Mouse (Mus musculus) neural tube, embryonic 11.5 days (tissue): ENCODE data around the gene Fras1. TPM values are rescaled to one million over a fixed set of nuclear protein-coding genes. Genes with fewer than 3 reads are reported as not detected.

ENCODE experiments used
- ATAC-seq: fragments of 200-750 bp; cut with Nextera tagmentation; 2 replicates; pipeline ENCODE4 v1.8.0; 2017; ENCODE audit warnings: moderate number of reproducible peaks, mild to moderate bottlenecking, moderate TSS enrichment, moderate library complexity; ENCODE audit not compliant: insufficient read depth, low FRiP score, low TSS enrichment
- DNase-seq: peaks from one replicate; pipeline ENCODE4 v3.0.0-alpha.2; 2015; ENCODE audit warnings: low spot score
- H3K27ac ChIP-seq: fragments of 300-500 bp; sonication (generic); 2 replicates; pipeline ENCODE4 v1.5.1; 2014; ENCODE audit warnings: low read depth, mild to moderate bottlenecking, low read length
- H3K27me3 ChIP-seq: fragments of 300-500 bp; sonication (generic); 2 replicates; pipeline ENCODE4 v1.6.1; 2014; ENCODE audit warnings: mild to moderate bottlenecking, low read length, mixed read lengths; ENCODE audit not compliant: control insufficient read depth, insufficient read depth
- H3K36me3 ChIP-seq: fragments of 300-500 bp; sonication (generic); 2 replicates; pipeline ENCODE4 v1.6.1; 2014; ENCODE audit warnings: mild to moderate bottlenecking, low read length, moderate library complexity, mixed read lengths; ENCODE audit not compliant: control insufficient read depth, insufficient read depth
- H3K4me1 ChIP-seq: fragments of 300-500 bp; sonication (generic); 2 replicates; pipeline ENCODE4 v1.6.1; 2014; ENCODE audit warnings: low read length, mixed read lengths; ENCODE audit not compliant: control insufficient read depth, insufficient read depth
- H3K4me2 ChIP-seq: fragments of 300-500 bp; sonication (generic); 2 replicates; pipeline ENCODE4 v1.6.1; 2014; ENCODE audit warnings: low read depth, mild to moderate bottlenecking, moderate library complexity
- H3K4me3 ChIP-seq: fragments of 300-500 bp; sonication (generic); 2 replicates; pipeline ENCODE4 v1.5.1; 2014; ENCODE audit warnings: low read depth, low read length
- H3K9ac ChIP-seq: fragments of 300-500 bp; sonication (generic); 2 replicates; pipeline ENCODE4 v1.6.1; 2014; ENCODE audit warnings: mild to moderate bottlenecking, low read length
- H3K9me3 ChIP-seq: fragments of 300-500 bp; sonication (generic); 2 replicates; pipeline ENCODE4 v1.6.1; 2016; ENCODE audit warnings: low read length; ENCODE audit not compliant: control insufficient read depth
- WGBS: fragments of 180-500 bp; shearing (Covaris S2); extraction: QIAGEN DNeasy Blood & Tissue Kit; methylation state at CpG from one replicate; pipeline ENCODE4 v1.1.7; 2014; 5-methylcytosine and 5-hydroxymethylcytosine counted together
- polyA plus RNA-seq: library from polyadenylated mRNA; unstranded; fragments of >200 nt; fragmentation: Nextera tagmentation; extraction: Ambion mirVana; gene quantifications from 2 replicates; pipeline ENCODE4 v1.2.1, GENCODE M21; 2014

The Fras1 gene
- polyA plus RNA-seq, 1 experiment from 2014 or later, result 5.6 TPM

DNA sequence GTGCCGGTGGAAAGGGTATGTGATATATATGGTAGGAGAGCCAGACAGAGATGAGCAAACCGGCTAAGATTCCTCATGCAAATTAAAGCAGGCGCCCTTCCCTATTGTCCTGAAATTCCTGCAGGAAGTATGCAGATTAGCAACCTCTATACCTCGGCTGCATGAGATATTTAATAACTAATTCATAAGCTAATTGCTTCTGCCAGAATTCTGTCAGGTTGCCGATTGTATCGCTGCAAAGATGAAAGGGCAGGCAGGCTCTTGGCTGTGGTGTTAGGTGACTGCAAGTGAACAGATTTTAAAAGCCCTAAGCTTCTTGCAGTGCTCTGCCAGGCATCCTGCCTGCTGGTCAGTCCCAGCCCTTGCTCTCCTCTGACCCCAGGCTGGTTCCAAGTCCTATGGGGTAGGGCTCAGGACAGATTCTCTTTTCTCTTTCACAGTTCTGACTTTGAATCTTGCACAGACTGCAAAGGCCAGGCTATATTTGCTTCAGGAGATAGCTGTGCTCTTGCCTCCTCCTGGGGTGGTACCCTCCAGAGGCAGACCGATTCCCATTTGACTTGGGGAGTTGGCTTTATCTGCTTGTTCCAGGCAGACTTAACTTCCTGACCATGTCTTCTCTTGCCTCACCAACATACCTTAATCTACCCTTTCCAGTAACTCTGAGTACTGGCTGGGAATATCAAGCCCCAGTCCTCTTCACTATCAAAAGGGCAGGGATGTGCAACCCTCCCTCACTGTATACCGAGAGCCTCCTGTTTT lies 342.7 kb downstream of the Fras1 start:
- 63% methylated on average over 8 of the region's 8 CpGs for WGBS
- no peak for DNase-seq
- H3K9ac ChIP-seq, result no peak overlapping the region
- no peaks in the 10 kb centered on the region for H3K27me3 ChIP-seq
- H3K4me3 ChIP-seq, result no peak overlapping the region
- H3K27ac ChIP-seq, result no peak overlapping the region
- ATAC-seq, result no peak
- H3K36me3 ChIP-seq, result no peaks in the 10 kb centered on the region
- no peaks in the 10 kb centered on the region for H3K9me3 ChIP-seq
- H3K4me1 ChIP-seq, result no peaks in the 10 kb centered on the region
- H3K4me2 ChIP-seq, result no peak overlapping the region

GRCm38 (mm10) chr5:96717690-96718089 lies 343.9 kb downstream of the Fras1 start:
- ATAC-seq, result no peak
- 86% methylated on average over 4 of the region's 4 CpGs for WGBS
- no peak for DNase-seq
- no peaks in the 10 kb centered on the region for H3K4me1 ChIP-seq
- no peak overlapping the region for H3K4me3 ChIP-seq
- H3K27me3 ChIP-seq, result no peaks in the 10 kb centered on the region
- H3K9me3 ChIP-seq, result no peaks in the 10 kb centered on the region
- no peak overlapping the region for H3K27ac ChIP-seq
- H3K9ac ChIP-seq, result no peak overlapping the region
- H3K36me3 ChIP-seq, result no peaks in the 10 kb centered on the region
- no peak overlapping the region for H3K4me2 ChIP-seq

GRCm38 (mm10) chr5:96718601-96719000 lies 344.8 kb downstream of the Fras1 start:
- Histone ChIP-seq H3K27me3 (no peaks in the 10 kb centered on the region), H3K4me2 (no peak overlapping the region), H3K4me3 (no peak overlapping the region), H3K9me3 (no peaks in the 10 kb centered on the region), H3K27ac (no peak overlapping the region), H3K4me1 (no peaks in the 10 kb centered on the region), H3K9ac (no peak overlapping the region), H3K36me3 (no peaks in the 10 kb centered on the region)
- DNase-seq (no peak), ATAC-seq (no peak)
- WGBS, result 90% methylated on average over 5 of the region's 5 CpGs

DNA sequence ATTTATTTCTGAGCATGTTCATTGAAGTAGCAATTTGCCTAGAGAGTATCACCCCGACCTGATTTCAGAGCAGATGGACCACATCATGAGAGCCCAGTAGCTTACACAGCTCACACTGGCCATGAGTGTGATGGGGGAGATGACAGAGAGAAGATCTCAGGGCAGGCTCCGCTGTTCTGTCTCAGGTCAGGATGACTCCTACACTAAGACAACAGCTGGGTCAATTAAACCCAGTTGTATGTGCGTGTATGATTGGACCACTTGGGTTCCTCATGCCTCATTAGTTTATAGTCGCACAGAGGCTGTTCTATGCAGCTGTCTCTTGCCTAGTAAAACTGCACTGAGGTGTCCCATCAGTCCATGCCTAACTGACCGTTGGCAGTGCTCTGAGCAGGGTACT lies 345.5 kb downstream of the Fras1 start:
- ATAC-seq (no peak), DNase-seq (no peak)
- WGBS, result 83% methylated on average over 5 of the region's 5 CpGs
- no peaks in the 10 kb centered on the region for H3K27me3 ChIP-seq
- H3K4me2 ChIP-seq, result no peak overlapping the region
- H3K9ac ChIP-seq, result no peak overlapping the region
- H3K4me3 ChIP-seq, result no peak overlapping the region
- H3K9me3 ChIP-seq, result no peaks in the 10 kb centered on the region
- no peaks in the 10 kb centered on the region for H3K4me1 ChIP-seq
- H3K27ac ChIP-seq, result no peak overlapping the region
- no peaks in the 10 kb centered on the region for H3K36me3 ChIP-seq

DNA sequence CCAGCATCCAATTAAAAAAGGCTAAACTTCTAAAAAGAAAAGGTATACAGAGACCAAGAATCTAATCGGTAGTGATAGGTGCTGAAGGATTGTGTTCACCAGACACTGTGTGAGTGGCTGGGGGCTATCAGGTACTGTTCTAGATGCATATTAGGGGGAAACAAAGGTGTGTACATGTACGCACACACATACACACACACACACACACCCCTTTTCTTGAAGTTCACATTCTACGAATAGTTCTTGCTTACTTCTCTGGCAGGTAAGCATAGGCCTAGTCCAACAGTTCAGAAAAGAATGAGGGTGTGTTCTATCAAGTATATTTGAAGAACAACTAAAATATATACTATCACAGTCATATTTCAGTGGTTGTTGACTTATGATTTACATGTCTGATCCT lies 348.9 kb downstream of the Fras1 start:
- no peak overlapping the region for H3K4me2 ChIP-seq
- no peak for ATAC-seq
- WGBS, result 70% methylated on average over 3 of the region's 3 CpGs
- no peak overlapping the region for H3K4me3 ChIP-seq
- no peaks in the 10 kb centered on the region for H3K9me3 ChIP-seq
- no peak overlapping the region for H3K27ac ChIP-seq
- no peak overlapping the region for H3K9ac ChIP-seq
- no peak for DNase-seq
- no peaks in the 10 kb centered on the region for H3K27me3 ChIP-seq
- H3K36me3 ChIP-seq, result no peaks in the 10 kb centered on the region
- H3K4me1 ChIP-seq, result no peaks in the 10 kb centered on the region

DNA sequence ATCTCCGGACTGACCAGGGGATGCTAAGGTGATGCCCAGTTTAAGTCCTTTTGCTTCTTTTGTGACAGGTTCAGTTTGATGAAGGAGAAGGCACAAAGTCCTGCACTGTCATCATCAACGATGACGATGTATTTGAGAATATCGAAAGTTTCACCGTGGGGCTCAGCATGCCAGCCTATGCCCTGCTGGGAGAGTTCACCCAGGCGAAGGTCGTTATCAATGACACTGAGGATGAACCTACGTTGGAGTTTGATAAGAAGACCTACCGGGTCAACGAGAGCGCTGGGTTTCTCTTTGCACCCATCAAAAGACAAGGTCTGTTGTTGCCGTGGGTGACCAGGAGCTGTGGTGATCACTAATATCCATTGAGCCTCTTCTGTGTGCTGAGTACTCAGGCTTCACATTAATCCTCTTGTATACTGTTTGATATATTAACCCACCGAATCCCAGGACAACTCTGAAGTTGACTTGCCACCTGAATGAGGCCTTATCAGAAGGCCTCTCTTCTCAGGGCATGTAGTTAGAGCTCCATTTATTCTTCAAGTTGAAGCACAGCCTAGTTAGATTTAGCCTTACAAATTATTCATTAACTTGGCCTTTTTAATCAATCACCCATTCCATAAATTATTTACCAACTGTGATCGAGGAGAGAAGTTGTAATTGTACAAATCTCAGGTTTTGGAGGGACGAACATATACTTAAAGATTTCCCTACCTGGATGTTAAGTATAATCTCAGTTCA lies 365.6 kb downstream of the Fras1 start:
- Histone ChIP-seq H3K9me3 (no peaks in the 10 kb centered on the region), H3K4me1 (no peaks in the 10 kb centered on the region), H3K27ac (no peak overlapping the region), H3K4me2 (no peak overlapping the region), H3K4me3 (no peak overlapping the region), H3K27me3 (no peaks in the 10 kb centered on the region), H3K9ac (no peak overlapping the region), H3K36me3 (no peaks in the 10 kb centered on the region)
- ATAC-seq, result no peak
- no peak for DNase-seq
- WGBS, result 92% methylated on average over 15 of the region's 15 CpGs

DNA sequence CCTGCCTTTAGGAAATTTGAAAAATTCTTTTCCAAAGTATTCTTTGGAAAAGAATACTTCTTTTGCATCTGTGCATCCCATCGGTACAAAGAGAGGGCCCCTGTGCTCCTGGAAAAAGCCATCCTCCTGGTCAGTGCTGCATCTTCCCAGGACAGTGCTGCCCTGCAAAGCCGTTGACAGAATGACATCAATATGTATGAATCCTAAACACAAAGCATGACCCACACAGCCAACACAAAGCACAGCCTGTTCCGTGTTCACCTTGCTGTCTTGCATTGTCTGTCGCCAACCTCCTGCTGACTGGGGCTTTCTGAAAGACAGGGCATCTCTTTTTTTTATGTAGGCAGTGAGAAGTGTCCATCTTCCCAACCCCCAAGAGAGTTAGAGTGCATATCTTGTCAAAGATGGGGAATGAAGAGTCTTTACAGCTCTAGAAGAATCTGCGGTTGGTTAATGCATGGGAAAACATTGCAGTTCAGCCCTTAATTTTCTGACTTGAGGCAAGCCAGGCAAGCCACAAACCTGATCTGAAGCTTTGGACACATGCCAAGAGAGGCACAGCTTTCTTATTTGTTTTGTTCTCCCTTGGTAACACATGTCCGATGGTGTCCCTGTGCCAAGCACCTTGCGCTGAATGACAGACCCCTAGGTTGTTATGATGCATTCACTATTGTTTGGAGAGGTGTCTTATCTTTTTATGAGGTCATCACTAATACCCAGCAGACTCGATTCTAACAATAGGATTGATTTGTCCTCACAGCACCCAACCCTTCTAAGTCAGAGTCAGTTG lies 373.6 kb downstream of the Fras1 start:
- no peak for DNase-seq
- no peaks in the 10 kb centered on the region for H3K4me1 ChIP-seq
- H3K9me3 ChIP-seq, result no peaks in the 10 kb centered on the region
- ATAC-seq, result no peak; the same call in 1 of the 2 replicates
- no peaks in the 10 kb centered on the region for H3K36me3 ChIP-seq
- no peak overlapping the region for H3K27ac ChIP-seq
- H3K4me2 ChIP-seq, result no peak overlapping the region
- H3K27me3 ChIP-seq, result no peaks in the 10 kb centered on the region
- no peak overlapping the region for H3K9ac ChIP-seq
- no peak overlapping the region for H3K4me3 ChIP-seq
- 69% methylated on average over 8 of the region's 8 CpGs for WGBS

GRCm38 (mm10) chr5:96757615-96758014 lies 383.9 kb downstream of the Fras1 start:
- no peak overlapping the region for H3K4me3 ChIP-seq
- WGBS, result 85% methylated on average over 7 of the region's 7 CpGs
- no peaks in the 10 kb centered on the region for H3K27me3 ChIP-seq
- no peak for DNase-seq
- no peak for ATAC-seq
- no peak overlapping the region for H3K4me2 ChIP-seq
- H3K9me3 ChIP-seq, result no peaks in the 10 kb centered on the region
- H3K4me1 ChIP-seq, result no peaks in the 10 kb centered on the region
- no peaks in the 10 kb centered on the region for H3K36me3 ChIP-seq
- H3K9ac ChIP-seq, result no peak overlapping the region
- H3K27ac ChIP-seq, result no peak overlapping the region
